Mouse (Mus musculus): Measurements from ENCODE around the gene Itga8. TPM values are rescaled to one million over a fixed set of nuclear protein-coding genes. Genes with fewer than 3 reads are reported as not detected.
A peak's percentile ranks its signal among the peaks of the same experiment; 100 is the strongest.

Itga8 gene
- total RNA-seq (2021) = 10 to 100 TPM; 16.8 to 18.3 TPM
- 9.8 and 10.9 TPM in 2 replicates for polyA plus RNA-seq (2012; rRNA removed)
- long read RNA-seq, full-length matches to known transcripts = 2 of 3 reads
- long read RNA-seq, partial matches to known transcripts = 0 of 3 reads
- long read RNA-seq, other reads (novel, unspliced or antisense) = 1 of 3 reads

DNA sequence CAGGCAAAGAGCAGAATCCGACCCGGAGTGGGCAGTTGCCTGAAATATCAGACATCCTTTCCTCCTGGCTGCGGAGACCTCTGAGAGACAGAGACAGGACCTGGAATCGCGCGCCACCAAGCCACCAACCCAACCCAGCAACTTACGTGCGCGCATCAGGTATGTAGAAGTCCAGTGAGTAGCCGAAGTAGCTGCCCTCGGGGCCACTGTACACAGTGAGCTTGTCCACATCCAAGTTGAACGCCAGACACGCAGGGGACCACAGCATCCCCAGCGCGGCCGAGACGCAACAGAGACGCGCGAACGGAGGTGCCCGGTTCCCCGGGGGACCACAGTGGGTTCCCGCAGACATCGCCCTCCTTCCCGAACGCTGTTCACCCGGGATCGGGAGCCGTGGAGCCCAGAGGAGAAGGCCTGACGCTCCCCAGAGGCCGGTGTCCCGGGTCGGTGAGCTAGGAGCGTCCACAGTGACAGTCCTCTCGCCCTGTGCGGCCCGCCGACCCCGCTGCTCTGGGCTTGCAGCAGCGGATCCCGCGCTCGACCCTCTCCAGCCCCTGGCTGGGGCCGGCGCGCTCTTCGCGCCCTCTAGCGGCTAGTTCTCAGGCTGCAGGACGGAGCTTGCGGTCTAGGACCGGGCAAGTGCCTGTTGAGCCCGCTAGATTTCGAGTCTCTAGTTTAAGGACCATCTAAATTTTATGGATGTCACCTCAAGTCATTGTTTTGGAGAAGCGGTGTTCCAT is at the start of gene Itga8:
Gene Itga8 (minus strand): TSS at position 492 of the 740 bp plus-strand sequence.
- peak; percentile 89 for DNase-seq

DNA sequence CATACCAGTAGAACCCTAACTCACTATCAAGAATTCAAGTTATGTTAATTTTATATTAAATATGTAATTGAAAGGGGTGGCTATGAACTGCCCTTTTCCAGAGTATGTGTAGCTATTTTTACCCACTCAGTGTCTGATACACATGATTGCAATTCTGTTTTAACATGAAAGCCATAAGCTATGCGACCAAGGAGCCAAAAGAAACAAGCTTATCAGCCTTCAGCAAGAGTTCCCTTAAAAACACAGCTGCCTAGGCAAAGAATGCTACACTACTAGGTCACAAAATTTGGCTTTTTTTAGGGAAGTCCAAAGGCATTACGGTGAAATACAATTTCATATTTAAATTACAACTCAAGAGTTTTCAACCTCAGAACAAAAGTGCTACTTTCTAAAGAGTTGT is 47.2 kb upstream of the Itga8 start:
- no peak for DNase-seq

DNA sequence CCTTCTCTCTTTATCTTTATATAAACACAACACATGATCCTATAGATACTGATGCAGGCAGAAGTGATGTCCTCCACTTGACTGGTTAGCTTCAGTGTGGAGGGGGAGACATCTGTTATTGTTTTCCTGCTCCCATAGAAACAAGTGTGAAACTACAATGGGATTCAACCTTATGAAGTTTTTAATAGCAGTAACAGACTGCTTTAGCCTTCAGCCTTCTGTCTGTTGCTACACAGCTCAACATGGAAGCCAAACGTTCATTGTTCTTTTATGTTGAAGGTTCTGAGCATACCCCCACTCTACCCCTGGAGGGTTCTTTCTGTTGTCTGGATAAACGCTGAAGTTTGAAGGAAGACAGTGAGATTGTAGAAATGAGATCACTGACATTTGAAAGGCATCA is 30.2 kb upstream of the Itga8 start:
- DNase-seq = no peak

DNA sequence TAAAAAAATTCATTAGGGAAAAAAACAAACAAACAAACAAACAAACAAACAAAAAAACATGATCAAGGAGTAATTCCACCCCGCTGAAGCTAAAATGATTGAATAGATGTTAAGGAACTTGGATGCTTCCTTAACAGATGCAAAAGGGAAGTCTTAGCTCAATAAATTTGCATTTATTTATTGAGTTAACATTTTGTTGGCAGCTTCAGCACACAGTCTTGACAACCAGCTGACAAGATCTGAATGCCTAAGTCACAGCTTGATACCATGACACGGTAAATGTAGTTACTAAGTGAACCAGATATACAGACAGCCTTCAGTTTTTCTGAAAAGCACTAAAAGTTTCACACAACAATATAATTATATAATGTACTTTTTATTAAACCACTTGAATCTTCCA is 27.9 kb upstream of the Itga8 start:
- no peak for DNase-seq

DNA sequence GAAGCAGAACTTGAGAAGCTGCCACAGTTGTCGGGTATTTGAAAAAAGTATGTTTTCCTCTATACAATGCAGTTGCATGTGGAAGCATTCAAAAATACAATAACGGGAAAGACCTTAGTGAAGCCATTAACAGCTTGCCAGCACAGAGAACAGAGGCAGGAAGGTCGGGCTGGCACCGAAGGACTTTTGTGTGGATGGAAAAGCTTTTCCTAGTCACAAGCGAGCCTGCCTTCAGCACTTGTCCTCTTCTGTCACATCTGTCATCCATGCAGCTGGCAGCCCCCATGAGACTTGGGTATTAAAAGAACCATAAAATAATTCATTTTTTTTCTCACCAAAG is 27.3 kb upstream of the Itga8 start:
- DNase-seq = no peak

DNA sequence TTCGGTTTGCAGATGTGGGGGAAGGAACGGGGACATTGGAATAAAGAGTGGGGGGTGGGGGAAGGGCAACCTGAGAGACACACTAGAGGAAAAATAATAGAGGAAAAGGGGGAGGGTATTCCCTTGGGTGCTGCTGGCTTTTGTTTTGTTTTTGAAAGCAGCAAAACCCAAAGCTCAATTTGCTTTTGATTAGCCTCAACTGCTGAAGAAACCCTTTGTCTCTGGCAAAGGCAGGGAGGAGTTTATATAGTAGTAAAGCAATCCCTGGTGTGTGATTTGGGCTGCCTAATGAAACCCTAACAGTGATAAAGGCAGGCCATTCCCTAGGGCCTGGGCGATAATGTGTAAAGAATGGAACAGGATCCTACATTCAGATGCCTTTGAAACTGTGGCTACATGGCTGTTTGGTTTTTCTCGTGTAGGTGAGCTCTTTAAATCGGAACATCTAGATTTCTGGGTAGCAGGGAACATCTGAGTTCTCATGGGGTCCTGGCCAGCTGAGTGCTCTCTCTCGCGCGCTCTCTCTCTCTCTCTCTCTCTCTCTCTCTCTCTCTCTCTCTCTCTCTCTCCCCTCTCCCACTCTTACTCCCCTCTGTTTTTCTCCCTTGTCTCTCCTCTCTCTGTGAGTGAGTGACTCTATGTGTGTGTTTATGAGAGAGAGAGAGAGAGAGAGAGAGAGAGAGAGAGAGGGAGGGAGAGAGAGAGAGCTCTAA is 26.8 kb upstream of the Itga8 start:
- no peak for DNase-seq

DNA sequence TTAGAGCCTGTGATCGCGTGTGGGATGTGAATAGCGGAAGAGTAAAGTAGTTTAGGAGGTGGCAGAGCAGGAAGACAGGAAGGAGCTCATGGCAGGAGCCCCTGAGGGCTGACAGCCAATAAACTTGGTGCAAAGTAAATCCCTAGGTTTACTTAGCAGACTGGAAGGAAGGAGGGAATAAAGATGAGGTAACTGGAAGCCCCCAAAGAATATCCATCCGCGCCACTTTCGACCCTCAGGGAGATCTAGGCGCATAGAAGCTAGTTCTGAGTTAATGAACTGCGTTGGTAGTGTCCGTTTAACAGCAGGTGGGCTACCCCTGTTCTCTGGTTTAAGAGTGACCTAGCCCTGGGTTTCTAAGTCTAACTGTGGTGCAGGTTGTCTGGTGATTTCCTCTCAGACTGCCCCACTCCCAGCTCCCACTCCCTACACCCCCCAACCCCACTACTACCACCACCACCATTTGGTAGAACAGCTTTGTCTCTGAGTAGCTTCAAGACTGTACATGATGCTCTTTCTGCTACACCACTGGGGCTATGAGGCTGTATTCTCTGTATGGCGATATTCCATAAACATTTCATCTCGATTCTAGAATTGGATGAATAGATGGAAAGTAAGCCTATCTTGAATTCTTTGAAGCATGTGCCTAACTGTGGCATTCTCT is 26.1 kb upstream of the Itga8 start:
- no peak for DNase-seq

DNA sequence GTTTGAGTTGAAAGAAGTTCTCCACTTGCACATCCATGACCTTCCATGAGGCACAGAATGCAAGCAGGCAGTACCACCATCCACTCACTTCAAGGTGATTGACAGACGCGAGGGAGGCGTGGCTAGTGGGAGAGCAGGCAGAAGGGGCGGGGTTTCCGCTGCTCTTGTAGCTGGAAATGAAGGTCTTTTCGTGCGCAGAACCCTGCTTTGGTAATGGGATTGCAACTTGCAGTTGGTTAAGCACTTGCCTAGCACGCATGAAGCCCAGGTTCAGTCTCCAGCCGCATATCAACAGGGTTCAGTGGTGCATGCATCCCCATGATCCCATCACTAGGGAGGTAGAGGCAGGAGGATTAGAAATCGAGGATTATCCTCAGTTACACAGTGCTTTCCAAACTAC is 25.5 kb upstream of the Itga8 start:
- peak; percentile 44 for DNase-seq

DNA sequence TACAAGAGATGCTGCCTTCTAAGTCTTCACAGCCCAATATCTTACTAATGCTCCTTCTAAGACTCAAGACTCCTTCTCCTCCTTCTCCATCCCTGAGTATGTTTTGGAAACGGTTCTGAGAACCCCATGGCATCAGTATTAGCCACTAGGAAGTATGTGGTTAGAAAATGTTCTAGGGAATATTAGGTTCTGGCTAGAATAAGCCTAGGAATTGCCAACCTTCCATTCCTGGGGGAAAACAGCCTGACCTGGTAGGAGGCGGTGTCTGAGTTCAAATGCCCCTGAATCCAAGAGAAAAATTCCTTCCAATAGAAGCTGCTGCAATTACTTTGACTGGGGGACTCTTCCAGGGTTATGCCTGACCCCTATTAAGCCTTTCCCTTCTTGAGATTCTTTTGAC is 24.1 kb upstream of the Itga8 start:
- DNase-seq = no peak

DNA sequence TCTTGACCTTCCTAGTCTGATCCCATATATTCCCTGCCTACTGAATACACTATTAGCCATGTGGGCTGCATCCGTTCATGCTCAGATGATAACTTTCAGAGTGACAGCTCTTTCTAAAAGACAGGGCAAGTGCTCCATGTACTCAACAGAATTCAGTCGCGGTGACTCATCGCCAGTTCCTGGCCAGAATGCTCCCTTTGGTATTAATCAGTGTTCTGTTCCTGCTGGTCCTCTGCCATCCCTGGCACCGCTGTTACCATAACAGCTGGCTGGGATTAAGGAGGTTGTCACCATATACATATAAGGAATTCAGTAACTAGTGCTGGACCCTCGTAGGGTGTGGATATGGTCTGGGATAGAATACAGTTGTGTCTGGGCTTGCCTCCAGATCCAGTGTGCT is 23.7 kb upstream of the Itga8 start:
- peak; percentile 85 for DNase-seq

DNA sequence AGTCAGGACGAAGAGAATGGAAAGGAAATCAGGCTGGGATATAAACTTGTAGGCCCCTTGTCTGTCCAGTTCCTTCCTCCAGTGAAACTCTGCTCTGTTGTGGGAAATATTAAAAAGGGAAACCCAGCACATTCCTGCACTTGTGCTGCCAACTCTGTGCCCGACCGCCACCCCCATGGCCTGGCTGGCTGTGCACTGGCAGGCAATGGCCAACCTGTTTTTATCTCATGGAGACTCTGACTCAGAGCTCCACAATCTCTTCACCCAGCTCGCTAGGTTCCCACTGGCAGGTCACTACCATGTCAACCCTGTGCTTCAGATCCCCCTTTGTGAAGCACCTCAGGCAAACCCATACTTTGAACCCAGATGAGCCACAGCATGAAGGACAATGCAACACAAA is 19.2 kb upstream of the Itga8 start:
- DNase-seq = no peak

DNA sequence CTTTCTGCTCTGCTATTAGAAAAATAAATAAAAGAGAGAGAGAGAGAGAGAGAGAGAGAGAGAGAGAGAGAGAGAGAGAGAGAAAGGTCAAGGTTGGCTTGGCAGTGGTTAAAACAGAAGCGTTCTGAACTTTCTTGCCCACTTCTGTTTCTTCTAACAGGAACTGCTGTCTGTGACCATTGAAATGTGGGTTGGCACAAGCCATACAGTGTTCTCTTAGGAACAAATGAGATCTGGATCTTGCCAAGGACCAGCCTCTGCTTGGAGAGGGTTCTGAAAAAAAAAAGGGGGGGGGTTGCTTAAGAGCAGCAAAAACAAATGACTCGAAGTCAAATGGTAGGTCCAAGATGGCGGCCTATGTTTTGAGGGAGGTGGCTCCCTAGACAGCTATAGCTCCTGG is 17.0 kb upstream of the Itga8 start:
- DNase-seq = no peak

DNA sequence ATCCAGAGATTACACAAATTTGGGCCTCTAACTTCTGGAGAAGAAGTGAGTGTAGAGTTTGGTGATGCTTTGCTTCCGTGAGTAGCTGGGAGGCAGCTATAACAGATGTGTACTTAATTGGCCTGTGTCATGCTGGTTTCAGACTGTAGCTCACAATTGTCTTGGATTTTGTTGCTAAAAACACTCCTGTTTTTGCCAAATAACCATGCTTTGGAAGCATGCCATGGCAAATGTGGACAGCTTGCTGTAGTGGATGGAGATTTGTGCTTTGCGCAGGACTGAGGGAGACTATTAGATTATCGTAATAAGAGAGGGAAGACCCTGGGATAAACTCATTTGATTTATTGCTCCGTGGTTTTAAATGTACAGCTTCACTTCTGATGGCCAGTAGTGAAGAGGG is 16.3 kb upstream of the Itga8 start:
- no peak for DNase-seq

DNA sequence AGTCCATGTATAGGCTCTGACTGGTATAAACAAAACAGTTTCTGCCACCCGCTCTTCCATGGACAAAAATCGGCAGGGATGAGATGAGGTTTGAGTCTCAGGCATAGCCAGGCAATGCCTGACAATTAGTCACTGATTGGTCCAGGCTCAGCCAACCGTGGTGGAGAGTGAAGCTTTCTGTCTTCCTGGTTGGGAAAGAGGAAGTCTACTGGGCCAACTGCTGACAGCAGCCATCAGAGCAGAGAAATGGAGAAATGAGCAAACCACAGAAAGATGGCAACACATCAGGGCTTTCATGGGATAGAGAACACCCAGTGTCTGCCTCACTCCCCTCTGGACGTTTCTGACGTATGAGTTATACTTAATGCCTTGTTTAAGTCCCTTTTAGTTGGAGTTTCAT is 15.6 kb upstream of the Itga8 start:
- DNase-seq = peak; percentile 17

DNA sequence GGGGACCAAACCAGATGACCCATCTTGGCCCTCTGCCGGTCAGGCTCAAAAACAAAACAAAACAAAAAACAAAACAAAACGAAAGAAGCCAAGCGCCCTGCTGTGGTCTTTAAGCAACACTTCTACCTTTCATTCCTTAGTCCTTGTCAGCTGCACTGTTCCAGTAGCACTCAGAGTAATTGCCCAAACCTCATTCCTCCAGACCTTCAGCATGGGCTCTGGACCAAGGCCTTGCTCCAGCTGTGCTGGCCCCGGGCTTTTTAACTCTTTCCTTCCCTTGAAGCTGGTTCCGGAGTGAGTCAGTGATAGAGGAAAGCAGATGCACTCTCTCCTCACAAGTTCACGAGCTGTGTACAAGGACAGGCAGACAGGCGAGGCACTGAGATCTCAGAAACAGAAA is 14.6 kb upstream of the Itga8 start:
- peak; percentile 60 for DNase-seq

DNA sequence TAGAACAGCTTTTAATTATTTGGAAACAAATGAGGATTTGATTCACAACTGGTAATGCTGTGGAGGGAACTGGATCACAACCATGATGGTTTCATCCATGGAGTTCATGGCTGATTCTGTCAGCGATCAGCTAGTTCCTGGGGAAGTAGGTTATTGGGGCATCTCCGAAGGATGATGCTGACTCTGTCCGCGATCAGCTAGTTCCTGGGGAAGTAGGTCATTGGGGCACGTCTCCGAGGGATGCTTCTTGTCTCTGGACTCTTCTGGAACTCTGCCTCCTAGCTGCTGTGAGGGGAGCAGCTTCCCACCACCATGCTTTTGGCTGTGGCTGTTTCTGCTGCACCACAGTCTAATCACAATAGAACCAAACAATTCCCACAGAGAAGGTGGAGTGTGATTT is 12.3 kb upstream of the Itga8 start:
- no peak for DNase-seq

DNA sequence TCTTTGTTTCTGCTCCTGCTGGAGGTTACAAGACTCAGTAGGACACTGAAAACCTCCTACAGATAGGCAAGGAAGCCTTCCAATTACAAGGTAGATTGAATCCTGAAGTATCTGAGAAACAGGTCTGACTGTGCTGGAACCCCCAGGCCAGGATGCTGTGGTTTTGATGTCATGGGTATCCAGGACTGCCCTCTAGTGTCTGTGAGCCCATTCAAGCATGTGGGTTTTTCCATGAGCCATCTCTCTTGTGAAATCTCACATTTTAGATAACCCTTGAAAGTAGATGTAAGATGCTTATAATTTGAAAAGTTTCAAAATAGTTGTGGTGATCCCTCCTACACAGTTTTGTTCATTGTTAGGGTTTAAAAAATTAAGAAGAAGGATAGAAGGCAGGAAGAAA is 6.7 kb upstream of the Itga8 start:
- no peak for DNase-seq

DNA sequence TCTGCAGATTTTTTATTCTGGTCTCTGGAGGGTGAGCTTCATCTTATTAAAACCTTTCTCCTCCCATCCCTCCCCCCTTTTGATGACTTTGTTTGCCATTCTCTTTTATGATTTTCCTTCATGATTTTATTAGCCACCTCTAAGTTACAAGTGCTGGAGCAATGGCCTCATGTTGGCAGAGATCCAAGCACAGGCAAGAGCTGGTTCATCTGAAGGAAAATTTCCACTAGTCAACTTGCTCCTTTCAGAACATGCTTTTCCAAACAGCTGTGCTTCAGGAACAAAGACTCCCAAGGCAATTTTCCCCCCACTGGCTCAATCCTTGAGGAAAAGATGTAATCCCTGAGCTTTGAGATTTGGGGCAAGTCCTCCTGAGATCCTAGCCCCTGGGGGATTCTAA is 5.6 kb upstream of the Itga8 start:
- peak; percentile 21 for DNase-seq

DNA sequence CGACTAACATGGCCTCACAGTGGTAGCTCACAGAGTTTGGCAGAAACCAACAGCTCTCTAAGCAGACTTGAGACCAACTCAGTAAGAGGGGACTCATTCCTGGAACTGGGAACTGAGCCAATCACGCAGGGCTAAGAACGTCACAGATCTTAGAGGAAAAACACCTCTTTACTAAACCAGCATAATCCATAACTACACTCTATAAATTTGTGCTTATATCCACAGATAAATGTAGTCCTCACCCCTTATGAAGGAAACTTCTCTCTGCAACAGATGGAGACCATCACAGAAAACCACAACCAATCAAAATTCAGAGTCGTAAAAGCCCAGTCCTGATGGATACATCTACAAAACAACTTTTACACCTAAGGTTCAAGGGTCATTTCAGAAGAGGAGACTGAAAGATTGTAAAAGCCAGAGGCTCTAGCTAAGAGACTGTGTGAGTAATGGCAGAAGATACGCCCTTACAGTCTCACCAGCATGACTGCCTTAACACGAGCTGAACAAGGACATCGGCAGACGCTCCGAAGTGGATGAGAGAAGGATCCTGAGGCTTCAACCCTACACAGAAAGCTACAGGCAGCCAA is 3.4 kb upstream of the Itga8 start:
- no peak for DNase-seq

DNA sequence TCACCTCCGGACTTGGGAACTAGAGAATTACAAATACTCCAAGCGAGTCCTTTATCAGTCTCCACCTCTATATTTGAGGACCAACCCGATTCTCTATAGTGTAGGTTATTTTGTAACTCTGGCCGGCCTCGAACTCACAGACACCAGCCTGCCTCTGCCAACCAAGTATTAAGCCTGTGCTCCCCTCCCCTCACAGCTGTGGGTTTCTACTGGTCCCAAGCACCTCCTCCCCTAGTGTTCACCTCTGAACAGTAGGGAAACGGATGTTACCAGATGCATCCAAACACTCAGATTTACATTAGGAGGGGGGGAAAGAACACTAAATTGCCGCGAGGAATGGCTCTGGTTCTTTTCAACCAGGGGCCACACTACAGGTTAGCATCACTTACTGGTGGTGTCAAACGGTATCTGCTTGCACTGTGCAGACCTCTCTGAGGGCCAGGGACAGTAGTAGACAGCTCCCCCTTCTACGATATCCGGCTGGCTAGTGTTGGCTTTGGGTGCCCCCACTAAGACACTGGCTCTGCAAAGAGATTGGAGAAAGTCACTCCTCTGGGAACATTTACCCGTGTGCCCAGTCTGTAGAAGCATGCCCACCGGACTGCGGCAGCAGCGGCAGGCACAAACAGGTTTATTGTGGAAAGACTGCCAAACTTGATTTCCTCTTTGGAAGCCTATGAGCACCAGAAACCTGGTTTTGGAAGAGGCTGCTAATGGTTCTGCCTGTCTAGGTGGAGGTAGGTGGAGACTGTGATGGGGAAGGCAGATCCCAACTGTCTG is 1.1 kb downstream of the Itga8 start:
- DNase-seq = no peak

DNA sequence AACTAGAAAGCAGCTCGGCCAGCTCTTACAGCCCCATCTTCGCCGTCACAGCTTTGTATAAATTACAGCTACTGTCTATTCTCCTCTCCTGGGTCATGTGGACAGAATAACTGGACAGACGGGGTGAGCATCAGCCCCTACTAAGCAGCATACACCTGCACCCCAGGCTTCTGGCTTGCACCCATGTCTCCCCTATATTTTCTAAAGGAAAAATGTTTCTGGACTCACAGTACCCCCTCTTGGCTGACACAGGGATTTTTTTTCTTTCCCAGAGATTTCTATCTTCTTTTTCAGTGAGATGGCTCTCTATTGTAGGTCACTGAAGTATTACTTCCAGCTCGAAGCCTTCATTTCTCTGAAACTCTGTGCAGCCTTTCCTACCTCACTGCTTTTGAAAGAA is 4.4 kb downstream of the Itga8 start:
- no peak for DNase-seq

DNA sequence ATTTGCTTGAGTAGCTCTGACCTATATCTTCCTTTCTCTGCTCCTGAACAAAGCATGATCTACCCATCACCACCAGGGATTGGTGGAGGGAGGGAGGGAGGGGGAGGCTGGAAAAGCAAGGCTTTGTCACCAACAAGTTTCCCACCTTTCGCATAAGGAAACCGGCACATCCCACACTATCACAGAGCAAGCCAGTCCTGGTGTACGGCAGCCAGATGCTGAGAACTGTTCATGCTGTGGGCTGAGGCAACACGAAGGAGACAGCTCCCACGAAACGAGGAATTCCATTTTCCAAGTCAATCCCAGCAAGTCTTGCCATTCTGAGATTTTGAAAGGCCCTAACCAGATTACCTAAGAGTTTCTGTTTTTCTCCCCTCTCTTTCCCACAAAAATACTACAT is 6.6 kb downstream of the Itga8 start:
- DNase-seq = no peak

Data from adrenal gland, adult 2 months (tissue).